Mouse (Mus musculus) brain, embryonic 14.5 days (tissue): Measurements from ENCODE around the gene Tle6. TPM values are rescaled to one million over a fixed set of nuclear protein-coding genes. Genes with fewer than 3 reads are reported as not detected.

Source experiments
- DNase-seq: peaks from one replicate; pipeline ENCODE4 v3.0.0-alpha.2; 2011; ENCODE audit warnings: low read depth
- CTCF ChIP-seq: fragments of 200-500 bp; IDR thresholded peaks from 2 replicates; pipeline ENCODE4 v1.5.1; 2012; ENCODE audit warnings: inconsistent platforms, mild to moderate bottlenecking, moderate library complexity, borderline replicate concordance; ENCODE audit not compliant: insufficient read depth, insufficient read length; ENCODE audit errors: extremely low read depth
- POLR2A ChIP-seq: fragments of 200-500 bp; IDR thresholded peaks from 2 replicates; pipeline ENCODE4 v1.6.1; 2012; ENCODE audit warnings: mild to moderate bottlenecking, inconsistent platforms, borderline replicate concordance; ENCODE audit not compliant: poor library complexity, insufficient read depth, insufficient read length, severe bottlenecking; ENCODE audit errors: extremely low read depth
- polyA plus RNA-seq: library from polyadenylated mRNA; depleted of rRNA; stranded (reverse); fragments of >200 nt; gene quantifications from 2 replicates; pipeline ENCODE4 v1.2.3, GENCODE M21; 2012

Gene Tle6
- polyA plus RNA-seq, 1 experiment, result 5.3 TPM

DNA sequence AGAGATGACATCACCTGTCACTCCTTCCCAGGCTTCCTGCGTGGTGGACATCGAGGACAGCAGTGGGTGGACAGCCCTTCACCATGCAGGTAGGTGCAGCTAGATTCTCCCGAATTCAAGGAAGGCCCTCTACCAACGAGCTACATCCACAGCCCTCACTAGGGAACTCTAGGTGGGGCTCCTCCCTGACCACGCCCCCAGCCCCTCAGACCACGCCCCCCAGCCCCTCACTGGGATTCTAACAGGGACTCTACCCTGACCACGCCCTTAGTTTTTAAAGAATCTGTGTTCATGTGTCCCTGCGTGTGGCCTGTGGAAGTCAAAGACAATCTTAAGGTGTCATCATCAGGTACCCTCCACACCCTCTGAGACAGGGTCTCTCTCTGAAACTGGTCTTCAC is 35.5 kb upstream of the Tle6 start:
- TF ChIP-seq CTCF (no peak), POLR2A (no peak)
- DNase-seq, result no peak

DNA sequence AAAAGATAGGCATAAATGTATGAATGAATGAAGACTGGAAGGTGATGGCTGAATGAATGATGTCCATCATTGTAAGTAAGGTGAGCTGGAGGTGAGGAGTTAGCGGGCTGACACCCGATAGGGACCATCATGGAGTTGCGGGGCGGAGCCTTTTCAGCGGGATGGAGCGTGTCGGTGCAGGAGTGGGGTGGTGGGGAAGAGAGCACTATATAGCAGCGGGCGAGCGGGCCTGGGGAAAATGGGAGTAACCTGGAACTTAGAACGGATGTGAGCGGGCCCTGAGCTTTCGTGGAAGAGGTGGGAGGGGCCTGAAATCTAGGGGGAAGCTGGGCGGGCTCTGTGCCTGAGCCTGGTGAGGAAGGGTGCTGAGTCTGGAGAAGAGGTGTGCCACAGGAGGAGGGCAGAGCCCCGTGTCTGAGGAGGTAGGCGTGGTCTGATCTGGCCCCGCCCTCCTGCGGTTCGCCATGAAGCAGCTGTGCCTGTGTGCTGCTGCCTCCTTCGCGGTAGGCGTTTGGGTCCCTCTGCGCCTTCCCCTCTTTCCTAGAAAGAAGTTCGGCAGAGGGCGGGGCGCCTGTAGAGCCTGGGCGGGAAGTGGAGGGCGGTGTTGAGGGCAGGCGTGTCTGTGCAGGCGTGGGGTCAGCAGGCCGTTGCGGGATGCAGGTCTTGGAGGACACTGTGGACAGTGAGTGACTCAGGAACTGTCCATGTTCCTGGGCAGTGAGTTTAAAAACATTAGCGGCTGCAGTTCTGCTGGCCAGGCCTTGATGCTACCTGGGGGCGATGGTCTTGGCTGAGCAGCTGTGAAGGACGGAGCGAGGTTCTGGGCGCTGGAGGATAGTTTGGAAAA is 32.6 kb upstream of the Tle6 start:
- DNase-seq, result peak; percentile 91
- TF ChIP-seq POLR2A (no peak), CTCF (no peak)

DNA sequence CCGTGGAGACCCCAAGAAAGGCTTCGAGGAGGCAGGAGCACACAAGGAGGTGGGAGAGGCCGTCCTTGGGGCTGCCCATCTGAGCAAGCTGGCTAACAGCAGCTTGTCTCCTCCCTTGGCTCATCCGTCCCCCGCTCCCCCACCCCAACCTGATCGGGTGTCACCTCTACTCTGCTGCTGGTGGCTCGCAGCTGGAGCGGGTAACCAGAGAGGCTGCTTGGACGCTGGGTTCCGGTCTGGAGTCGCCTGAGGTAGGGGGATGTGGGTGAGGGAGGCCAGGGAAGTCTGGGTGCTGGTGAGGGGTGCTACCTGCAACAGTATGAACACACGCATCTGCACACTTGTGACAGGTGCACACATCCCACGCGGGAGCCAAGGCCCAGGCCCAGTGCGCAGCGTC is 27.5 kb upstream of the Tle6 start, which contains the start of gene Ankrd24:
TSS of gene Ankrd24 (plus strand) at position 151 of the 400 bp plus-strand sequence.
- no peak for DNase-seq
- TF ChIP-seq POLR2A (no peak), CTCF (no peak)

DNA sequence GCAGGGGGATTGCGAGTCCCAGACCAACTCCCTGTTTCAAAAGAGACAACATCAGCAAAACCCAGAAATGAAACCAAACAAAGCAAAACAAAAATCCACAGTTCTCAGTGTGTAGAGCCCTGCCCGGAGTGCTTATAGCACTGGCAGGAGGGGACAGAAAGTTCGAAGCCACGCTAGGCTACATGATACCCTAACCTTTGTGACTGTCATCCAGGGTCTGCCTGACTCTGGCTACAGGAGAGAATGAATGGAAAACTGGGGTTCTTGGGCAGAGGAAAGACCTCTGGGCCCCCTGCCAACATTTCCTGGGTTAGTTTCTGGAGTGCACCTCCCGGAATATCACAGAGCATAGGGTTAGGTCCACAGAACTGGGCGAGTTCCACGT is 27.0 kb upstream of the Tle6 start:
- no peak for TF ChIP-seq POLR2A
- TF ChIP-seq CTCF, result no peak
- DNase-seq, result no peak

DNA sequence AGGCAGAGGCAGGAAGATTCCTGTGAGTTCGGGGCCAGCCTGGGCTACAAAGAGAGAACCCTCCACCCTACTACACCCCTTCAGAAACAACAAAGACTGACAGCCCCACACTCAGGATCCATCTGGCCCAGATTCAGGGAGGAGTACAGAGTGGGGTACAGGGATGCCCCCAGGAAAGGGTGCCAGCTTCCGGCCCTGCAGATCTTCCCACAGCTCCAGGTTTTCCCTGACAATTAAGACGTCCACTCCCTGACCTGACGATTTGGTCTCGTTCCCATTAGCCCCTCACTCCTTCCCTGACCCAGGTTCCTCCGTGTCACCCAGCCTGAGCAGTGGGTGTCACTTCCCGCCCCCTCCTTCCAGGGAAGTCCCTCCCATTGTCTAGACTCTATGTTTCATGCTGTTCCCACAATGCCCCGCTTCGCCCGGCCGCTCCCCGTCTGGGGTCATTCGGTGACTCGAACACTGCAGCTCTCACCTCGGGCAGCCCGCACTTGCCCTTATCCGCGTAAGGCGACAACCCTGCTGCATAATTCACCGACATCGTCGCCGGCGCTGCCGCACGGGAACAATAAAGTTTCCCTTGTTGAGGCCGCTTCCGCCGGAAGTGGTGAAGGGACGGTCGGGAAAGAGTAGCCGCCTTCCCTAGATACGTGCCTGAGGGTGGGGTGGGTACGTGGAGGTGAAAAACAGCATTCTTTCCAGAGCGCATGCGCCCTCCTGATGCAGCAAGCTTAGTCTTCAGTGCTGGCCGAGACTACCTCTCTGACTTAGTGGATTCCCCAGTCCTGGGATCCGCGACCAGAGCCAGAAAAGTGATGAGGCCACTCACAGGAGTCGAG is 26.3 kb upstream of the Tle6 start, which contains the start of gene Sirt6:
TSS of gene Sirt6 (minus strand) at position 804 of the 842 bp plus-strand sequence.
- DNase-seq, result peak; percentile 99
- TF ChIP-seq POLR2A (peak; percentile 34; the same call in 1 of the 2 replicates), CTCF (no peak)

DNA sequence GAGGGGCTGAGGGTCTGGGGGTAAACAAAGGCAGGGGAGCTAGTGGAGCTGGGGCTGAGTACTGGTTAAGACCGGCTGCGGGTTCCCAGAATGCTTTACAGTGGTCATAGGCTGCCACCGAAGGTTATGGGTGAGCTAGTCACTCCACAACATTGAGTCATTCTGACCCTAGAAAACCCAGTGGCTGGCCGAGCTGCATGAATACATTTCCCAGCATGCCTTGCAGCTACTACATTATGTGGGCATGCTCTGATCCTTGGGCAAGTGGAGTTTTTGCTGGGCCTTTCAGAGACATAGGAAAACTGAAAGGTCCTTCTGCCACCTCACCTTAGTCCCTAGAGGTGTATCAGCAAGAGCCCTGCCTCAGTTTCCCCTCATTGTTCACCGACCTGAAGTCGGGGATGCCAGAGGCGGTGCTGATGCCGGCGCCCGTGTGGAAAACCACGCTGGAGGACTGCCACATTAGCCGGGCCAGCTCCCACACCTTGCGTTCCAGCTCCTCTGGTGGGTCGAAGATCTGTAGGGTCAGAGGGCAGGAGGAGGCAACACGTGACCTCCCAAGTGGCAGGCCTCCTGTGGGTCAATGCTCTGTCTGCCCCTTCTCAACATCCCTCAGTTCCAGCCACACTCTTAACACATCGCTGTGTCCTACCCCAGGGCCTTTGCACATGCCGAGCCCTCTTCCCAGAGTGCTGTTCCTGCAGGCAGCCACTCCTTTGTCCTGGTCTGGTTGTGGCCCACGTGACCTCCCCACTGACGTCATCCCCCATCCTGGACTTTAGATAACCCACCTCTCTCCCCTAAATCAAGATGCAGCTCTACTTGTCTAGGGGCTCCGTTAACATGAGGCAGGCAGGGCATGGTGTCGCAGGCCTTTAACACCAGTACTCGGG is 25.5 kb upstream of the Tle6 start:
- TF ChIP-seq POLR2A (no peak), CTCF (no peak)
- DNase-seq, result no peak

DNA sequence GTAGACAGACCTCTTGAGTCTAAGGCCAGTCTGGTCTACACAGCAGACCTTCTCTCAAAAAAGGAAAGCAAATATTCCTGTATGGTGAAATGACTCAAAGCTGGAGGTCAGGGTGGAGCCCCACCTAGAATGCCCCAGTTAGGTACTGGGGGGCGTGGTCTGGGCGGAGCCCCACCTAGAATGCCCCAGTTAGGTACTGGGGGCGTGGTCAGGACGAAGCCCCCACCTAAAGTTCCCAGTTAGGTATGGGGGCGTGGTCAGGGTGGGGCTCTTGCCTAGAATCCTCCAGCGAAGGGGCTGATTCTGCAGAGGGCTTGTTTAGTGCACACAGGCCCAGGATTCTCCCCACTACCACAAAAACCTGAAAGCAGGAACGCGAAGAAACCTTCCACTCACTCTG is 22.6 kb upstream of the Tle6 start:
- no peak for DNase-seq
- TF ChIP-seq CTCF (no peak), POLR2A (no peak)

DNA sequence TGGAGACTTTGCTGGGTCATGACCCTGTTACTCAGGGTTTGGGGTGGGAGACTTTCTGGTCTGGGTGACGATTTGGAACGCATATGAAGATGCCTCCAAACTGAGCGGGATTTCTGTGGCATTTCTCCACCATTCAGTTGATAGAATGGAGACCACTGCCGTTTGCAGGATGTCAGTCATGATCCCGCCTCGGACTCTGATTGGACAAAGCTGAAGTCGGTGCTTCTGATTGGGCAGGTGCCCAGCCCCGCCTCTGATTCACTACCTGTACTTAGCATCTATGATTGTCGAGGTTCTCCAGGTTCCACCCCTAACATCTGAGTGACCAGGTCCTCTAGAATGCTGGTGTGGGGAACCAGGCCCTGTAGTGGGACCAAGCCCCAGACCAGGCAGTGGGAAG is 19.9 kb upstream of the Tle6 start:
- no peak for TF ChIP-seq POLR2A
- no peak for TF ChIP-seq CTCF
- no peak for DNase-seq

DNA sequence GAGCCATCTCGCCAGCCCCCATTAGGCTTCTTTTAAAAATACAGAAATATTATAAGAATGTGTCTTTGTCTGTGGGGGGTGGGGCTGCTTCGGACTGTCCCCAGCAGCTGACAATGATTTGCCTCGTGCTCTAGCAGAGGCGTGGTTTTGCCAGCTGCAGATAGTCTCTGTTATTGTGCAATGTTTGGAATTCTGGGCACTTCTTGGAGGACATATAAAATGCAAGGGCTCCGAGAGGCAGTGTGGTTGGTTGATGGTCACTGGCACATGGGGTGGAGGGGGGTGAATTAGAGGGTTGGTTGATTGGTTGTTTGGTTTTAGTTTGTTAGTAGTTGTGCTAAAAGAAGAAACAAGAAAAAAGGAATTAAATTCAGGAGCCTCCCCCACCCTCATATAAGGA is 19.1 kb upstream of the Tle6 start:
- DNase-seq, result no peak
- TF ChIP-seq CTCF (no peak), POLR2A (no peak)

DNA sequence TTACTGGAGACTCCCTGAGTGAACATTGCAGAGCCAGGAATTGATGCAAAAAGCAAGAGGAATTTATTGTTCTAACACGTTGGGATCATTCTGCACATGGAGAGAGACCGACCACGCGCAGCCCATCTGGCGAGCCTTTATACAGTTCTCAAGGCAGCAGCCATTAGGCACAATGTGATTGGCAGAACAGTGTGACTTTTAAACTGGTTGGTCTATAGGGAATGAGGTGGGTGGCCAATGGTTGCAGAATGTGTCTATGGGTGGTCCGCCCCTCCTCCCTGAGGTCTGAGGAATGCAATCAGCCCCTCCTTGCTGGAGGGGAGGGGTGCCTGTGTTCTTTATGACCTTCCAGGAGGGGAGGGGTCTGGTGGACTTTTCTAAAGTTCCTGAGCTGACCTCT is 14.6 kb upstream of the Tle6 start:
- no peak for DNase-seq
- no peak for TF ChIP-seq CTCF
- TF ChIP-seq POLR2A, result no peak
